Mouse (Mus musculus) adrenal gland, adult 10 weeks (tissue): ENCODE results near the gene Cysltr1. TPM values are rescaled to one million over a fixed set of nuclear protein-coding genes. Genes with fewer than 3 reads are reported as not detected.

ENCODE experiments used
- polyA plus RNA-seq: library from polyadenylated mRNA; stranded (reverse); fragments of 350-450 nt; fragmentation: Illumina TruSeq; extraction: RNeasy Lipid Tissue Mini Kit (QIAGEN cat#74804); gene quantifications from one replicate; pipeline ENCODE4 v1.2.3, GENCODE M21; 2014; ENCODE audit warnings: low read depth, low replicate concordance

Cysltr1 gene
- polyA plus RNA-seq: 6.6 TPM

DNA sequence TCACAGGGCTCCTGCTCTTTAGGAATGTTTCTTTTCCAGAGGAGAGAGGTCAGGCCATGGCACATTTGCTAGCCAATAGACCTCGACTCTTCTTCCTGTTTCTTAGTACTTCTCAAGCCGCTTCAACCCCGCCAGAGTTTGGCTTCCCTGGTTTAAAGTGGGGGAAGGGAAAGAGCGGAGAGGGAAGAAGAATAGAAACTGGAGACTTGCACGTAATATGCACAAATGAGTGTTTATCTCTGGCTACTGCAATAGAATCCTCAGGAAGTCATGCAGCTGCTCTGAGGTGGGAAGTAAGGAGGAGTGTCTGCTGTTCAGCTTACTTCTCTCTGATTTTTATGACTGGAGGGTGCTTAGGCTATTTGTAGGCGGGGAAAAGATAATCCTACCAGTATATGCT lies at the start of gene Cysltr1:
TSS of gene Cysltr1 (minus strand) at position 294 of the 400 bp plus-strand sequence.

GRCm38 (mm10) chrX:106582886-106583285 lies 20.6 kb downstream of the Cysltr1 start, which contains the start of gene Gm5127:
TSS of gene Gm5127 (plus strand) at chrX:106583186.

Other genes starting within 250 kb of the Cysltr1 start
- gene Fndc3c1, start 118.3 kb downstream of the Cysltr1 start, polyA plus RNA-seq: 0.76 TPM
- not detected for gene Gm5127, start 20.5 kb downstream of the Cysltr1 start, polyA plus RNA-seq
- gene Rtl3, start 237.0 kb upstream of the Cysltr1 start, polyA plus RNA-seq: 0.23 TPM